Mouse (Mus musculus) midbrain, embryonic 15.5 days (tissue): ENCODE measurements around the gene Gtf3c2. TPM values are rescaled to one million over a fixed set of nuclear protein-coding genes. Genes with fewer than 3 reads are reported as not detected.

Experiments
- ATAC-seq: fragments of 200-750 bp; cut with Nextera tagmentation; replicated peaks from 2 replicates; pipeline ENCODE4 v1.8.0; 2017; ENCODE audit warnings: moderate TSS enrichment
- H3K27ac ChIP-seq: fragments of 300-500 bp; sonication (generic); 2 replicates; pipeline ENCODE4 v1.5.1; 2015; ENCODE audit warnings: mild to moderate bottlenecking, inconsistent platforms
- H3K27me3 ChIP-seq: fragments of 300-500 bp; sonication (generic); replicated peaks from 2 replicates; pipeline ENCODE4 v1.6.1; 2015; ENCODE audit warnings: inconsistent platforms
- H3K36me3 ChIP-seq: fragments of 300-500 bp; sonication (generic); replicated peaks from 2 replicates; pipeline ENCODE4 v1.6.1; 2015; ENCODE audit warnings: inconsistent platforms
- H3K4me1 ChIP-seq: fragments of 300-500 bp; sonication (generic); 2 replicates; pipeline ENCODE4 v1.6.1; 2015; ENCODE audit warnings: inconsistent platforms
- H3K4me2 ChIP-seq: fragments of 300-500 bp; sonication (generic); 2 replicates; pipeline ENCODE4 v1.6.1; 2015; ENCODE audit warnings: inconsistent platforms, mild to moderate bottlenecking, moderate library complexity
- H3K4me3 ChIP-seq: fragments of 300-500 bp; sonication (generic); 2 replicates; pipeline ENCODE4 v1.5.1; 2015; ENCODE audit warnings: mild to moderate bottlenecking, inconsistent platforms
- H3K9ac ChIP-seq: fragments of 300-500 bp; sonication (generic); 2 replicates; pipeline ENCODE4 v1.6.1; 2015; ENCODE audit warnings: mild to moderate bottlenecking, inconsistent platforms
- H3K9me3 ChIP-seq: fragments of 300-500 bp; sonication (generic); 2 replicates; pipeline ENCODE4 v1.6.1; 2016; ENCODE audit warnings: inconsistent platforms
- WGBS: fragments of 180-500 bp; shearing (Covaris S2); methylation state at CpG from one replicate; pipeline ENCODE4 v1.1.7; 2015; ENCODE audit warnings: mixed read lengths; 5-methylcytosine and 5-hydroxymethylcytosine counted together
- polyA plus RNA-seq: library from polyadenylated mRNA; unstranded; fragments of >200 nt; fragmentation: Nextera tagmentation; extraction: Ambion mirVana; gene quantifications from 2 replicates; pipeline ENCODE4 v1.2.1, GENCODE M21; 2015

Gtf3c2 gene
- polyA plus RNA-seq, 1 experiment from 2014 or later = 73.6 TPM

- Histone ChIP-seq H3K9me3 (peaks cover 4% of the 10 kb centered on the region), H3K4me3 (no peak overlapping the region), H3K9ac (no peak overlapping the region), H3K36me3 (peaks cover 60% of the 10 kb centered on the region), H3K27ac (no peak overlapping the region), H3K4me1 (peaks cover 33% of the 10 kb centered on the region), H3K27me3 (no peaks in the 10 kb centered on the region), H3K4me2 (no peak overlapping the region)
- 92% methylated on average over 4 of the region's 4 CpGs for WGBS
- ATAC-seq = no peak
These were observed 15.7 kb upstream of the Gtf3c2 start for GRCm38 (mm10) chr5:31195671-31196070.

- WGBS = 94% methylated on average over 16 of the region's 16 CpGs
- H3K4me3 ChIP-seq = peak overlapping the region; percentile 95; the same call in 1 of the 2 replicates
- no peak overlapping the region for H3K27ac ChIP-seq
These were observed 14.8 kb upstream of the Gtf3c2 start for GRCm38 (mm10) chr5:31194486-31195485.

GRCm38 (mm10) chr5:31193631-31194281 lies 13.8 kb upstream of the Gtf3c2 start:
- peaks cover 23% of the 10 kb centered on the region for H3K4me1 ChIP-seq
- H3K36me3 ChIP-seq = peaks cover 59% of the 10 kb centered on the region
- peak overlapping the region; percentile 92 for H3K4me2 ChIP-seq
- H3K27ac ChIP-seq = peak overlapping the region; percentile 89
- H3K9me3 ChIP-seq = no peaks in the 10 kb centered on the region
- no peak for ATAC-seq
- peak overlapping the region; percentile 94 for H3K9ac ChIP-seq
- peak overlapping the region; percentile 95 for H3K4me3 ChIP-seq
- H3K27me3 ChIP-seq = no peaks in the 10 kb centered on the region
- 13% methylated on average over 25 of the region's 25 CpGs for WGBS

More at GRCm38 (mm10) chr5:31194486-31195485, 14.8 kb upstream of the Gtf3c2 start:
- Histone ChIP-seq H3K27me3 (no peaks in the 10 kb centered on the region), H3K4me2 (peak overlapping the region; percentile 92; the same call in 1 of the 2 replicates), H3K4me1 (peaks cover 24% of the 10 kb centered on the region), H3K9me3 (no peaks in the 10 kb centered on the region), H3K9ac (no peak overlapping the region), H3K36me3 (peaks cover 62% of the 10 kb centered on the region)
- ATAC-seq = no peak

- H3K4me3 ChIP-seq = peak within 1 kb of the TSS; percentile 95
- peak within 1 kb of the TSS; percentile 89 for H3K27ac ChIP-seq
- H3K9ac ChIP-seq = peak within 1 kb of the TSS; percentile 94
- 0% methylated on average over 48 of the region's 48 CpGs for WGBS
- peaks cover 59% of the 10 kb centered on the region for H3K36me3 ChIP-seq
- no peaks in the 10 kb centered on the region for H3K27me3 ChIP-seq
- H3K9me3 ChIP-seq = no peaks in the 10 kb centered on the region
- peak within 1 kb of the TSS; percentile 92 for H3K4me2 ChIP-seq
- peak; percentile 97 for ATAC-seq
- H3K4me1 ChIP-seq = peaks cover 23% of the 10 kb centered on the region
These were observed 13.1 kb upstream of the Gtf3c2 start, which contains the start of the genes Snx17 and Eif2b4 for GRCm38 (mm10) chr5:31192939-31193630. Gene Snx17 (plus strand): TSS chr5:31193227. Gene Eif2b4 (minus strand): TSS chr5:31193430.

- peaks cover 23% of the 10 kb centered on the region for H3K4me1 ChIP-seq
- peak overlapping the region; percentile 95 for H3K4me3 ChIP-seq
- H3K27ac ChIP-seq = peak overlapping the region; percentile 89
- peak overlapping the region; percentile 75 for H3K9ac ChIP-seq
- no peaks in the 10 kb centered on the region for H3K27me3 ChIP-seq
- 15% methylated on average over 42 of the region's 42 CpGs for WGBS
- ATAC-seq = peak; percentile 64
- peaks cover 60% of the 10 kb centered on the region for H3K36me3 ChIP-seq
- no peaks in the 10 kb centered on the region for H3K9me3 ChIP-seq
- peak overlapping the region; percentile 92 for H3K4me2 ChIP-seq
These were observed 12.3 kb upstream of the Gtf3c2 start for GRCm38 (mm10) chr5:31192045-31192938.

DNA sequence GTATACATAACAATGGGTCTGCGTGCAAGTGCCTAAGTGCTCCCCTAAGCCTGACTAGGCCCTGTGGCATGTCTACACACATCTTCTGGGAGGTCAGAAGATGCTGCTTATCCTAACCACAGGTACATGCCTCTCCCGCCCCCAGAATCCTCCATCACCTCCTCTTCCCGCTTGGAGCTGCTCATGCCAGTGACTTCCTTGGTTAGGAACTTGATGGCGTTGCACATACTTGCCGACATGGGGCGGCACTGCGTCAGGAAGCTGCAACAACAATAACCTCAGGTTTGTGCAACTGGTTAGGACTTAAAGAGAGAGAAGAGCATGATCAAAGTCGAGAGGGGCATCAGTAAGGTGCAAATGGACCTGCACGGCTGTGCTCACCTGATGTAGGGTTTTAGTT lies 10.3 kb upstream of the Gtf3c2 start:
- H3K27me3 ChIP-seq = no peaks in the 10 kb centered on the region
- peaks cover 23% of the 10 kb centered on the region for H3K4me1 ChIP-seq
- no peak overlapping the region for H3K27ac ChIP-seq
- no peak overlapping the region for H3K9ac ChIP-seq
- WGBS = 92% methylated on average over 9 of the region's 9 CpGs
- H3K36me3 ChIP-seq = peaks cover 47% of the 10 kb centered on the region
- H3K9me3 ChIP-seq = no peaks in the 10 kb centered on the region
- no peak for ATAC-seq
- no peak overlapping the region for H3K4me3 ChIP-seq
- no peak overlapping the region for H3K4me2 ChIP-seq

- Histone ChIP-seq H3K27ac (no peak overlapping the region), H3K4me3 (no peak overlapping the region), H3K9ac (no peak overlapping the region), H3K9me3 (no peaks in the 10 kb centered on the region), H3K4me2 (no peak overlapping the region), H3K36me3 (peaks cover 40% of the 10 kb centered on the region), H3K4me1 (peaks cover 11% of the 10 kb centered on the region), H3K27me3 (no peaks in the 10 kb centered on the region)
- no peak for ATAC-seq
- WGBS = 87% methylated on average over 4 of the region's 4 CpGs
These were observed 8.4 kb upstream of the Gtf3c2 start for GRCm38 (mm10) chr5:31188223-31188840.

DNA sequence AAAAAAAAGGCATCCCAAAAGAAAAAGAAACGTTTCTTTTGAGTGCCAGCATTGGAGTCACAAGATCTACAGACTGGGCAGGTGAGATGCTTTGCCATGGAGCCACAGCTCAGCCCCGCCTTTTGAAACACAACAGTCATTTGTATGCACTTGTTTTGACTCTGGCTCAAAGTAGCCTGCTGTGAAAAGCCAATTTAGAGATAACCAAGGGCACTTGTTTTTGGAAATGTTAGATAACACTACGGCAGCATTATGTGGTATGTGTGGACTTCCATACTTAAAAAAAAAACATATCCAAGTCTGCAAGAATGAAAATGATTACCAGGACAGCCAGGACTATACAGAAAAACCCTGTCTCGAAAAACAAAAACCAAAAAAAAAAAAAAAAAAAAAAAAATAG lies 3.7 kb upstream of the Gtf3c2 start:
- H3K36me3 ChIP-seq = peaks cover 18% of the 10 kb centered on the region
- H3K9ac ChIP-seq = no peak overlapping the region
- ATAC-seq = no peak
- H3K4me1 ChIP-seq = peaks cover 11% of the 10 kb centered on the region
- H3K4me2 ChIP-seq = no peak overlapping the region
- no peak overlapping the region for H3K27ac ChIP-seq
- no peak overlapping the region for H3K4me3 ChIP-seq
- H3K9me3 ChIP-seq = no peaks in the 10 kb centered on the region
- 61% methylated on average over 4 of the region's 4 CpGs for WGBS
- H3K27me3 ChIP-seq = no peaks in the 10 kb centered on the region

DNA sequence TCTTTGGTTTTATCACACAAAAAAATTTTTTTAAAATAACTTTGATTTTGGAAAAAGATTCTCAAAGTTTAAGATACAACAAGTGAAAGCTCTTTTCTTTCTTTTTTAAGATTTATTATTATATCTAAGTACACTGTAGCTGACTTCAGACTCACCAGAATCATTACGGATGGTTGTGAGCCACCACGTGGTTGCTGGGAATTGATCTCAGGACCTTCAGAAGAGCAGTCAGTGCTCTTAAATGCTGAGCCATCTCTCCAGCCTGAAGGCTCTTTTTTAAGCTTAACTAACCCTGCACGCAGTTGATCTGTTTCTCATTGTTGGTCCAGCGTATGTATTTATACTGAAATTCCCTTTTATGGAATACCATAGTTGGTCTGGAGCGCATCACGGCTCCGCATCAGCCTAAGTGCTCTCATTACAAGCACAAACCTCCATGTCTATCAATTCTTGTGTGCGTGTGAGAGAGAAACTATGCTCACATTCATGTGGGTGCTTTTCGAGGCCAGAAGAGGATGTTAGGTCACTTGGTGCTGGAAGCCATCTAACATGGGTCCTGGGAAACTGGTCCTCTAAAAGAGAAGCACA lies 1.3 kb upstream of the Gtf3c2 start:
- peaks cover 23% of the 10 kb centered on the region for H3K4me1 ChIP-seq
- peak overlapping the region; percentile 99; the same call in 1 of the 2 replicates for H3K4me2 ChIP-seq
- H3K9me3 ChIP-seq = no peaks in the 10 kb centered on the region
- 96% methylated on average over 9 of the region's 9 CpGs for WGBS
- no peak for ATAC-seq
- no peak overlapping the region for H3K27ac ChIP-seq
- no peak overlapping the region for H3K9ac ChIP-seq
- no peaks in the 10 kb centered on the region for H3K36me3 ChIP-seq
- H3K4me3 ChIP-seq = no peak overlapping the region
- H3K27me3 ChIP-seq = no peaks in the 10 kb centered on the region

DNA sequence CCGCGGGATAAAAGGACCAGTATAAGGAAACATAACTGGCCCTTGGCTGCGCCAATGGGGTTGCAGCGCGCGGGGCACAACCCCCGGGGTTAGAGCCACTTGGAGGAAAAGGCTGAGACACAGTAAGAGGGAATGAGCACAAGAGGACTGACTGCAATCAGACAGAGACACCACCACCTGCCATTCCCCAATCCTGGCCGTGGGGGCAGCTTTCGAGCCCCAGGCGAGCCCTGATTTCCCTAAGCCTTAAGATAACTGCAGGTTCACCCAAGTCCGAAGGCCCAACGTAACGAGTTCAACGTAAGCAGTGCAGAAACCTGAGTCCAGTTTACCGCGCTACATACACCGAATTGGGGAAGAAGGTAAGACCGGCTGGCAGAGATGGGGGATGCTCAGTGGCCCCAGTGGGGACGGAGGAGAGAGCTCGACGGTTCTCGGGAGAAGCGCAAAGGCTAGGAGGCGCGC lies 611 bp downstream of the Gtf3c2 start:
- Histone ChIP-seq H3K36me3 (peaks cover 2% of the 10 kb centered on the region; the same call in 1 of the 2 replicates), H3K4me1 (peaks cover 23% of the 10 kb centered on the region), H3K27ac (peak overlapping the region; percentile 94), H3K9ac (peak overlapping the region; percentile 77), H3K27me3 (no peaks in the 10 kb centered on the region), H3K9me3 (no peaks in the 10 kb centered on the region), H3K4me2 (peak overlapping the region; percentile 99), H3K4me3 (peak overlapping the region; percentile 75)
- under 1% methylated on average over 25 of the region's 25 CpGs for WGBS
- ATAC-seq = peak; percentile 82
